Mouse (Mus musculus): Measurements from ENCODE around the gene Cercam.
"Not testable (repeated sequence)": the region's sequence is repeated elsewhere in the genome, so short reads cannot be mapped to it uniquely, and the experiment has no call there.

Gene Cercam

GRCm38 (mm10) chr2:29855585-29856210 lies 13.3 kb upstream of the Cercam start:
- DNase-seq (ENCODE audit: low read depth): no peak

DNA sequence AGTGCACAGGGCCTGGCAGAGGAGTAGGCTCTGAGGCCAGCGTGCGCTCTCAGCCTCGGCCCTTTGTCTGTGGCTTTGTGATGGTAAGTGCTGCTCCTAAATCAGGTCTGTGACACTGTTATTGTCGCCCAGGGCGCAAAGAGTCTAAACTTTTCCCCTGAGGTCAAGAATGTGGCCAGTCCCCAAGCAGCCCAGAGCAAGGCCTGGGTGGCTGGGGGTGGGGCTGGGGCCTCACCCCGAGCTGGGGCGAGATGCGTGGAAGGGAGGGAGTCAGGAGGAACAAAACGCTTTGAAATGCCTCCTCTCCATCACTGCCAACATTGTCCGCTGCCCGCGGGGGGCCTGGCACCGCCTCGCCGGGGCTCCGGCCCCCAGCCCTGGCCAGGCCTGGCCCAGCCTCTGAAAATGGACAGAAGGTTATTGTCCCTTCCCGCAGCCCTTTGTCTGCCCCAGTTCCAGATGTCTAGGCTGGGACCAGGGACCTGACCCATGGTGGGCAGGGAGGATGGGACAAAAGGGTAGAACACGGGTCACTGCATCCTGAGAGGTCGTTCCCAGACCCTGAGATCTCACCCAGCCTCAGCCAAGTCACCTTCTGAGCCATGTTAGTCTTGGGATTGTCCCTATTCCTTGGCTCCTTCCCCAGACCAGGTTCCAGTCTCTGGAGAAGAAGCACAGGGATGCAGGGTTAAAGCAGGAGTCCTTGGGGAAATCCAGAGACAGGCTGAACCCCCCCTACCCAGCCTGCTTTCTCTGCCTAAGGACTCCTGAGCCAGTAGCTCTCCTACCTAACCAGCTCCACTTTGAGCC lies 12.3 kb upstream of the Cercam start:
- no peak for DNase-seq (ENCODE audit: low read depth)

- DNase-seq (ENCODE audit: low read depth): no peak
Observed at GRCm38 (mm10) chr2:29857341-29857740, 11.6 kb upstream of the Cercam start.

DNA sequence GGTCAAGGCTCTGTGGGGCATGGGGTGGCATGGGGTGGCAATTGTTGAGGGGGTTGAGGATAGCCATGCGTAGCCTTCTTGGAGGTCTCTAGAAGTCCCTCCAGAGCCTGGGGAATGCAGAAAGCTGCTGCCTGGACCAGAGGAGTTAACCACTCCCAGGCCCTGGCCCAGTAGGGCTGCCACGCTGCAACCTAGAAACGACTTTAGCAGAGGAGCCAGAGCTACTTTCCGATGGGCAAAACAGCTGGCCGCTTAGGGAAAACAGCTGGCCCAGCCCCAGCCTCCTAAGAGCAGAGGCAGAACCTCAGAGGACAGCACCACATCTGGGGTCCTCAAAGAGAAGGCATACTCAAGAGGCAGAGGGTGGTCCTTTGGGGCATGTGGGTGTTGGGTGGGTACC lies 11.0 kb upstream of the Cercam start:
- DNase-seq (ENCODE audit: low read depth): no peak

GRCm38 (mm10) chr2:29858748-29859473 lies 10.1 kb upstream of the Cercam start:
- peak; percentile 59 for DNase-seq (ENCODE audit: low read depth)

GRCm38 (mm10) chr2:29865125-29865524 lies 3.8 kb upstream of the Cercam start:
- DNase-seq (ENCODE audit: low read depth): no peak

DNA sequence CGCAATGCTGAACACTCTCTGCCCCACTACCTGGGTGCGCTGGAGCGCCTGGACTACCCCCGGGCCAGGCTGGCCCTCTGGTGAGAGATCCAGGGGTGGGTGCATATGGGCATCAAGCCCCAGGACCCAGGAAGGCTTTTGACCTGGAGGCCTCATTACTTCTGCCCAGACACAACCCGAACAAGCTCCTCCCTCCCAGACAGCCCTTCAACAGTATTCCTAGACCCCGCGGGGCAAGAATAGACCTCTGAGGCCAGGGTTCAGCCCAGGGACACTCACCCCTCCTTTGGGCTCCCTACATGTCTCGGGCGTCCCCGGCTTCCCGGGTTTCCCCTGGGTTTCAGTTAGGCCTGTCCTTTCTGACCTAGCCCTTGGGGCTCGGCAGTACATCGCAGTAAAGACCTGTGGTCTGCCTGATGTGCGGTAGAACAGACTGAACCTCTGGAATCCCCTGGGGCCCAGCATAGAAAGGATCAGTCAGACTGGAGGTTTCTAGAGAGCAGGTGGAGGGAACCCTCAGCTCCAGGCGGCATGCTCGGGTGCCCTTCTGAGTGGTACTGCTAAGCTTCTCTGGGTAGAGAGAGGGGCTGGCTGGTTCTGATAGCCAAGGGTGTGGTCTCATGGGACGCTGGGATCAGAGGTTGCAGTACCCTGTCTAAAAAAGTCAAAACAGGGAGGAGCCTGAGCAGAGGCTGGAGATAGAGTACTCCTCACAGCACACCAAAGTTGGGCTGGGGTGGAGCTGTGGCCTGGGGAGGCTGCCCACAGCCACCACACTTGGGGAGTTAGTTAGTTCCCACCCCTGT lies 885 bp downstream of the Cercam start:
- peak; percentile 34 for DNase-seq (ENCODE audit: low read depth)

DNA sequence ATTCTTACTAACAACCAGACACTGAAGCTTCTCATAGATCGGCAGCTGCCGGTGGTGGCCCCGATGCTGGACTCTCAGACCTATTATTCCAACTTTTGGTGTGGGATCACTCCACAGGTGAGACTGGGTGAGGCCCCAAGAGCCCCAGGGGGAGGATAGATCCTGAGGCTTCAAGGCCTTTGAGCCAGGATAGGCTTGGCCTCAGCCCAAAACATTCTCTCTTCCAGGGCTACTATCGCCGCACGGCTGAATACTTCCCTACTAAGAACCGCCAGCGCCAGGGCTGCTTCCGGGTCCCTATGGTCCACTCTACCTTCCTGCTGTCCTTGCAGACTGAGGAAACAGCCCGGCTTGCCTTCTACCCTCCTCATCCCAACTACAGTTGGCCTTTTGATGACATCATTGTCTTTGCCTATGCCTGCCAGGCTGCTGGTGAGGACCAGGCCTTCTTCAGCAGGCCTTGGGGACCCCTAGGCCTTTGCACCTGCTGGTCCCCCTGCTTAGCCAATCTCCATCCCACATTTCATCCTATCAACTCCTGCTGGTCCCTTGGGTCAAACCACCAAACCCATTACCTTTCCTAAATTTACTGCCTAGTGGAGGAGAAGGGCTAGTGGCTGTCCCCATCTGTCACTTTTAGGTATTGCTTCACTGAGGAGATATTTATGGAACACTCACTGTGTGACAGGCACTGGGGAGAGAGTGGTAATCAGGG lies 3.8 kb downstream of the Cercam start:
- DNase-seq (ENCODE audit: low read depth): no peak

DNA sequence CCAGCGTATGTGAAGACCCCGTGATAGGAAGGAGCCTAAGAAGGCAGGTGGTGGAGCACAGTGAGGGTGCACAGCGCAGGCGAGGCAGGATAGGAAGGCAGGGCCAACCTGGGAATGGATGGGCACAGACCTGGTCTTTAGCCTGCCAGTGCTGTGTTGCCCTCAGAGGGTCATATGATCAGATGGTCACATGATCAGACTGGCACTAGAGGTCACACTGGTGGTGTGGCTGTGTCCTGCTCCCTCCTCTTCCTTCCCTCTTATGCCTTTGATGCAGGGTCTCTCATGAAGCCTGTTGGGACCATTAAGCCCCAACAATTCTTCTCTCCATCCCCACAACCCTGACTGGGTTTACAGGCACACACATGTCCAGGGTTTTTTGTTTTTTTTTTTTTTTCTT lies 4.8 kb downstream of the Cercam start:
- DNase-seq (ENCODE audit: low read depth): no peak

DNA sequence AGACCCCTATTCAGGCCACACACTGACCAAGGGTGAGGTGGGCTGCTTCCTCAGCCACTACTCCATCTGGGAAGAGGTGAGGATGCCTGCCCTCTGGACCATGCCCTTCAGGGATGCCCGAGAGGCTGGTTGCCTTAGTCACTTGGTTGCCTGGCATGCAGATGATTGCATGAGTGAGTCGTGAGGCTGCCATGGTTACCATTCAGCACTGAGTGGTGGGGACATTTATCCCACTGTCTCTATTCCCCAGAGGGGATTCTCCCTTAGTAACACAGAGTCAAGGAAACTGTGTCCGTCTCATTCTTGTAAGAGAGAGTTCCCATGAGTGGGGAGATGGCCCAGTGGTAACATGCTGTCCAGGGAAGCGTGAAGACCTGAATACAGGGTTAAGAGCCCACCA lies 9.1 kb downstream of the Cercam start:
- DNase-seq (ENCODE audit: low read depth): no peak

- DNase-seq (ENCODE audit: low read depth): no peak
Observed at GRCm38 (mm10) chr2:29879191-29879590, 10.2 kb downstream of the Cercam start.

DNA sequence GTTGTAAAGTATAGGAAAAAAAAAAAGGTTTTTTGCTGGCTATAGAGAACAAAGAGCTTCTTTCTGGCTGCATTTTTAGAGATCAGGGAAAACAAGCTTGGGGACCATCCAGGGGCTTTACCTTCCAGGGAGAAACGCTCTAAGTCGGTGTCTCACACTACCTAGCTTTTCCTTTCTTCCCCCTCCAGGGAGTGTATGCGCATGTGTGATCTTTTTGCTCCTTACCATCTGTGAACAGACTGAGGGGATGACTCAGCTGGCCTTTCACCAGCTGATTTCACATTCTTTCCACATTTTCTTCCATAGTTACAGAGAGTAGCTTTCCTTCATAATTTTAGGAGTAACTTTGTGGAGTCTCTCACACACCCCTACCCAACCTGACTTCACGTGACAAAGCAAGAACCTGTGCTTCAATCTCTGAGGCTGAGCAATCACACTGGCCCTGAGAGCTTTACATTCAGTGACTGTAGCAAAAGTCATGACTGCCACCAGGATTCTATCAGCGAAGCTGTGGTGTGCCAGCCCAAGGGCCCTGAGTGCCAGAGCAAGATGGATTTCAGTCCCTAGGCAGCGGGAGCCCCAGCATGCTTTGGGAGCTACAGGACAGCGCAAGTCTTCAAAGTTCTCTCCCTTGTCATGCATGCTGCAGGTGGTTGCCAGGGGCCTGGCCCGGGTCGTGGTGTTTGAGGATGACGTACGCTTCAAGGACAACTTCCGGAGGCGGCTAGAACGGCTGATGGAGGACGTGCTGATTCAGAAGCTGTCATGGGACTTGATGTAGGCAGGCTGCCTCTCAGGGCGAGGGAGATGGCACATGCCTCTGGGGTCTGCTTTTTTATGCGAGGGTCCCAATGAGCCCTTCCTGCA lies 11.2 kb downstream of the Cercam start:
- DNase-seq (ENCODE audit: low read depth): no peak

DNA sequence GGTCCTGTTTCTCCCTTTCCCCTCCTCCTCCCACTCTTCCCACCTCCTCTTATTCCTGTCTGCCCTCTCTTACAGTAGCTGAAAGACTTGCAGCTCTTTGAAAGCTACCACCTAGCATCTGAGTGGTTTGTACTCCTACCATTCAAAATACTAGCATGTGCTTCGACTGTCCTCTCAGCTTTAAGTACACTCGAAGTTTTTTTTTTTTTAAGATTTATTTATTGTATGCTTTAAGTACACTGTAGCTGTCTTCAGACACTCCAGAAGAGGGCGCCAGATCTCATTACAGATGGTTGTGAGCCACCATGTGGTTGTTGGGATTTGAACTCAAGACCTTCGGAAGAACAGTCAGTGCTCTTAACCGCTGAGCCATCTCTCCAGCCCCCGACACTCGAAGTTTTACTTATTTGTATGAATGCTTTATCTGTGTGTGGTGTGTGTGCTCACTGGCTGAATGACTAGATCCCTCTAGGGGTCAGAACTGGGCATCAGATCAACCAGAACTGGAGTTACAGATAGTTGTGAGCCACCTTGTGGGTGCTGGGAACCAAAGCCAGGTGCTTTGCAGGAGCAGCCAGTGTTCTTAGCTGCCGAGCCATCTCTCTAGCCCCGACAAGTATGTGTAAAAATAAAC lies 17.8 kb downstream of the Cercam start:
- not testable (repeated sequence) for DNase-seq (ENCODE audit: low read depth)

DNA sequence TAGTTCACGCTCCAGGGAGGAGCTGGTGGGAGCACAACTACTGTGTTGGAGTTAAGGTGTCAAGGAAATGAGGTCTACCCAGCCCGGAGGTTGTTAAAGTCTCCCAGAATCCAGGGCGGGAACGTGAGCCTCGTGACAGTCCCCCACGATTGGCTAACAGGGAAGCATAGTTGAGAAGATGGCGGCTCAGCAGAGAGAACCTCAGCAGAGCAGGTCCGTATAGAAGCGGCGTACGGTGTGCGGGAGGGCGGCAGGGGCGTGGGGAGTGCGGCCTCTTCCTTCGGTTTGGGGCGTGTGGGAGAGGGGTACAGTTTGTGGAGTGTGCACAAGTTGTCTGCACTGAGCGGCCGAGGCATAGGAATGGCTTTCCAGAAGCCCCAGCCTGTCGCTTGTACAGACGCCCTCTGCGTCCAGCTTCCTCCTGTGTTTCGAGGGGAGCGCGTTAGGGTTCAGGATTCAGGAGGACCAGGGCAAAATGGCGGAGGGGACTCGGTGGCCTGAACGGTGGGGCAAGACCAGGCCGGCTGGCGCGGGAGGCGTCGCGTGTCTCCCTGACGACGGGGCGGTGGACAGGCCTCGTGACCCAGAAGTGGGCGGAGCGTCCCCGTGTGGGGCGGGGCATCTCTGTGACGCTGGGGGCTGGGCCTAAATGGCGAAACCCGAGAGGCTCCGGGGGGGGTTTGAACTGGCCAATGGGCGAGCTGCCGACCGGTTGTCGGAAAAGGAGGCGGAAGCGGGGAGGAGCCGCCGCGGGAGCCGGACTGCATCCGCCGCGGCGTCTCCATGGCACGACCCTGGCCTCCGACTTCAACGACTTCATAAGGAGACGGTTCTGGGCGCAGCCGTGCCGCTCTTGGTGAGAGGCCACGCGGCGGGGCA lies 20.3 kb downstream of the Cercam start, which contains the start of gene Odf2:
TSS of gene Odf2 (plus strand) at position 156 of the 879 bp plus-strand sequence.
- peak; percentile 99 for DNase-seq (ENCODE audit: low read depth)

DNA sequence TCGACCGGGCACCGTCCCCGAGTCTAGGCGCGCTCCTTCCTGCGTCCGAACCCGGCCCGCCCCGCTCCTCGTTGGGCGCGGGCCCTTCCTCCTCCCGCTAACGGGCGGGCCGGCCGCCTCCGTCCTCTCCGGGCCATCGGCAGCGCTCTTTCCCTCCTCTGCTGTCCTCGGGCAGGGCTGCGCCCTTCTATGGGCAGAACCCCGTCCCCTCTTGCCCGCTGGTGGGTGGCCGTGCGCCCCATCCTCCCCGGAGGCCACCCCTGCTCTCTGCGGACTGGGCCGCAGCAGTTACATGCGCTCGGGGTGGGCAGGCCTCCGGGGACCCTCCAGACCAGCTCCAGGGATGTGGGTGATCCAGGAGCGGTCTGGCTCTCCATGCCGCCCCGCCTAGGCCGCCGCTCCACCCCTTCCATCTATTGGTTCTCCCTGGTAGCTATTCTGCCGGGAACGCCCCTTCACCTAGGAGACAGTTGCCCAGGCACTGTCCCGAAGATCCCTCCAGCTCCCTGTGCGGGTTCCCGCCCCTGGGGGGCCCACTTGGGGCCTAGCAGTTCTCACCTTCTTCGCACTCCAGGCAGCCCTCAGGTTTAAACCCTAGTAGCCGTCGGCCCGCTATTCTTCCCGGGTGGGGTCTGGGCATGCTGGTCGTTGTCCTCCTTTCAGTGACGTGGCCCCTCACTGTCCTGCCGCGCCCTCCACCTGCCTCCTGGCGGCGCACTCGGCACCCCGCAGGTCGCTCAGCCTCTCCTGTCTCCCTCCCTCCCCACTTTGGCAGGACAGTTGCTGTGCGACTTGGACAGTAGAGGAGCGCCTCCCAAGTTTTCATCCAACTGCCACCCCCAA lies 21.2 kb downstream of the Cercam start:
- peak; percentile 59 for DNase-seq (ENCODE audit: low read depth)

DNA sequence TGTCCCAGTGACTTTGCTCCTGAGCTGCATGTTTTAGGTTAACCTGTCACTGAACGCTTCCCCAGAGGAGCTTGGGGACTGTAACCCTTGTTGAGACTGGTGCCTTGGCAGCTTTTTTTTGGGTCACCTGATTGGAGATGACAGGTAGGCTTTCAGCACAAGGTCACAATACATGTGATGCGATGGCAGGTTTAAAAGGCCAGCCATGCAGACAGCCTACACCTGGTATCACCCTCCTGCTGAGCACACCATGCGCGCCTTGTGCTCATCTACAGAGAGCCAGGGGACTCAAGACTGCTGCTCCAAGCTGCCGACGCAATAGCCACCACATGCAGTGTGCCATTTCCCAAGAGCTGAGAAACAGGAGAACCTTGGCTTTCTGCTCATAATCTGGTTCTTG lies 22.8 kb downstream of the Cercam start:
- no peak for DNase-seq (ENCODE audit: low read depth)

DNA sequence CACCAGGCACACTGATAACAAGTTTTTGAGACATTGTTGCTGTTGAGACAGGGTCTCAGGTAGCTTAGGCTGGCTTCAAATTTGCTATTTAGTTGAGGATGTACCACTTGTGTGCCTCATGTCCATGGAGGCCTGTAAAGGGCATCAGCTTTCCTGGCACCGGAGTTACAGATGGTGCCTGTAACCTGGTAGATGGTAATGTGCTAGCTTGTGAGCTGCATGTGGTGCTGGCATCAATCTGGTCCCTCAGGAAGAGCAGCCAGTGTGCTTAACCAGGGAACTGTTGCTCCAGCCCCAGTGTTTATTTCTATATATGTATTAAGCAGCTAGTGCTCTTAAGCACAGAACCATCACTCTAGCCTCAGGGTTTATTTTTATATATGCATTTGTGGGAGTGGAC lies 27.1 kb downstream of the Cercam start:
- no peak for DNase-seq (ENCODE audit: low read depth)

DNA sequence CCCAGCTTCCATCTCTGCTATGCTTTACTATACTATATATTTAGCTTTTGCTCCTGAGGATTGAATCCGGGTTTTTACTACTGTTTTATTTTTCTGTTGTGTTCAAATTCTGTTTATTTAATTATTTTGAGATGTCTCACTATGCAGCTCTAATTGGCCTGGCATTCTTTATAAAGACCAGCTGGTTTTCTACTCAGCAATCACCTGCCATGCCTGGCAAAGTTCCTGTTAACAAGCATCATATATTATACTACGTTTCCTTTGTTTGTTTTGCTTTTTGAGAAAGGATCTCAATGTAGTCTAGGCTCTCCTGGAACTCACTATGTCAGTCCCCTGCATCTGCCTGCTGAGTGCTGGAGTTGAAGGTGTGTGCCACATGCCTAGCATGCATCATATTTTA lies 28.4 kb downstream of the Cercam start:
- DNase-seq (ENCODE audit: low read depth): no peak

Data from naive thymus-derived CD4-positive, alpha-beta T cell, adult 2 months (primary cell).